Mouse (Mus musculus) brain, adult 10 weeks (tissue): ENCODE measurements around the gene Gm21760. TPM values are rescaled to one million over a fixed set of nuclear protein-coding genes. Genes with fewer than 3 reads are reported as not detected.

Experiments
- polyA plus RNA-seq: library from polyadenylated mRNA; stranded (reverse); fragments of 350-450 nt; fragmentation: Illumina TruSeq; extraction: RNeasy Lipid Tissue Mini Kit (QIAGEN cat#74804); gene quantifications from one replicate; pipeline ENCODE4 v1.2.3, GENCODE M21; 2015; ENCODE audit warnings: low read depth, low replicate concordance

Gm21760 gene
- polyA plus RNA-seq = not detected

GRCm38 (mm10) chrY:80133479-80133878, at the start of gene Gm21760:
TSS of gene Gm21760 (plus strand) at chrY:80133779.

